Mouse (Mus musculus) lung, adult 2 months (tissue): ENCODE results near the gene Prpf3. TPM values are rescaled to one million over a fixed set of nuclear protein-coding genes. Genes with fewer than 3 reads are reported as not detected.
A peak's percentile ranks its signal among the peaks of the same experiment; 100 is the strongest.

ENCODE experiments used
- DNase-seq: peaks from one replicate; pipeline ENCODE4 v3.0.0; 2022
- H3K4me1 ChIP-seq: fragments of 200-500 bp; 2 replicates; pipeline ENCODE4 v1.6.1; 2011; ENCODE audit warnings: low read length; ENCODE audit not compliant: control insufficient read depth, insufficient read depth
- H3K4me3 ChIP-seq: fragments of 200-500 bp; replicated peaks from 2 replicates; pipeline ENCODE3; 2011; ENCODE audit warnings: low read depth, mild to moderate bottlenecking, control low read depth, low read length; ENCODE audit errors: extremely low read depth
- CTCF ChIP-seq: fragments of 200-500 bp; IDR thresholded peaks from 2 replicates; pipeline ENCODE4 v1.5.1; 2011; ENCODE audit warnings: mild to moderate bottlenecking, low read length, control low read depth; ENCODE audit not compliant: insufficient read depth
- POLR2A ChIP-seq: fragments of 200-500 bp; IDR thresholded peaks from 2 replicates; pipeline ENCODE4 v1.6.1; 2011; ENCODE audit warnings: low read depth, mild to moderate bottlenecking, control low read depth, low read length, borderline replicate concordance; ENCODE audit errors: extremely low read depth
- WGBS: fragments of 180-500 bp; shearing (Covaris S2); methylation state at CpG from one replicate; pipeline ENCODE4 v1.1.7; 2018; 5-methylcytosine and 5-hydroxymethylcytosine counted together
- polyA plus RNA-seq: library from polyadenylated mRNA; depleted of rRNA; stranded (reverse); fragments of >200 nt; gene quantifications from 2 replicates; pipeline ENCODE4 v1.2.3, GENCODE M21; 2012

The Prpf3 gene
- polyA plus RNA-seq, 1 experiment = 13.2 TPM

- TF ChIP-seq CTCF = peak; percentile 57
- no peak for TF ChIP-seq POLR2A
- peak; percentile 57 for DNase-seq
- H3K4me1 ChIP-seq = peaks cover 3% of the 10 kb centered on the region; the same call in 1 of the 2 replicates
- 2% methylated on average over 24 of the region's 24 CpGs for WGBS
- H3K4me3 ChIP-seq = peak overlapping the region; percentile 61
Measured at GRCm38 (mm10) chr3:95882816-95883425, 27.2 kb upstream of the Prpf3 start.

DNA sequence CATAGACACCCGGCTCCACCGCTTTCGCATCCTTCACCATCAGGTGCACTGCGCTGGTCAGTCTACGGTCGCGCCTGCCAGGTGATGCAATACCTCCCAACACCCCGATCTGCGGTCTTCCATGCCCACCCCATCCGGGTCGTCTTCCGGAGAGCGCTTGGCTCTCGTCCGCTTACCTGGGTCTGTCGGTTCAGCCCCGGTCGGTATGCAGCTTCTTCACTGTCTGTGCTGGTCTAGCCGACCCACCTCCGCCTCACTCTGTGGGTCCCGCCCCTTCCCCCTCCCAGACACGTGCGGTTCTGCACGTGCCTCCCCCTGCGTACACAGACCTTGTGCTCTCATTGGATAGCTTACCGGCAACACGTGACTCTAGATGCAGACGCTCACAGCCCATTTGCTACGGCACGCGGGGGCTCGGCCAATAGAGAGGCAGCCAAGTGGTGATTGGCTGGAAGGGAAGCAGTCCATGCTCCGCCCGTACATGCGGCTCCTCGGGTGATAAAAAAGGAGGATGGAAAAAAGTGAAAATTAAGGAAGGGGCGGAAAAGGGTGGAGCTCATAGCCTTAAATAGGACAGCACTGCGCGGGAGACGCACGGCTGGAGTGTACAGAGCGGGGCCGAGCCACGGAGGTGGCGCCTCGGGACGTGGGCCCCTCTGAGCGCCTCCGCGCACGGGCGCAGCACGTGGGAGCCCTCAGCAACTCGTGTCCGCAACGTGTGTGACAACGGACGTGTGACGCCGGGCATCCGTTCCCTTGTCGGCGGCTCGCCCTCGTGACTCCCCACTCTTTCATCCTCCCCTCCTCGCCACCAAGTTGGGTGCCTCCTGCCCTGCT, 26.5 kb upstream of the Prpf3 start, which contains the start of gene Ciart:
TSS of gene Ciart (minus strand) at position 273 of the 837 bp plus-strand sequence.
- TF ChIP-seq POLR2A = peak; percentile 81
- no peak for TF ChIP-seq CTCF
- under 1% methylated on average over 66 of the region's 66 CpGs for WGBS
- peak; percentile 87 for DNase-seq
- Histone ChIP-seq H3K4me1 (peaks cover 3% of the 10 kb centered on the region; the same call in 1 of the 2 replicates), H3K4me3 (peak within 1 kb of the TSS; percentile 73)

DNA sequence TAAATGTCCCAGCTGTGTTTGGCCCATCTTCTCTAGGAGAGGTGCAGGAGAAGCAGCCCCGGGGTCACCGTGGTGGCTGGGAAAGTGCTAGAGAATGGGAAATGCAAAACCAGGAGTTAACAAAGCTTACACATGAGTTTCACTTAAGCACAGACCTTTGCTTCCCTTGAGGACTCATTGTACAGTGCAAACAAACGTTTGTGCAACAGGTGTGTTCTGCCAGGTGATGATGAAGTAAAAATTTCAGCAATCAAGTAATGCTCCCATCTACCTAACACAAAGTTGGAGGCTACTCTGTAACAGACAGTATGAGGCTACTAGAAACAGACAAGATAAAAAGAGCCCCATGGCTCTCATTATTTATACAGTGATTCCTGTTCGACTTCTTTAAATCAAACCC, 23.4 kb upstream of the Prpf3 start:
- DNase-seq = no peak
- 69% methylated on average over 4 of the region's 4 CpGs for WGBS
- Histone ChIP-seq H3K4me3 (no peak overlapping the region), H3K4me1 (0 out of 2 replicates have a peak, but pooled peaks cover 3% of the 10 kb centered on the region)
- TF ChIP-seq POLR2A = no peak
- TF ChIP-seq CTCF = no peak

- Histone ChIP-seq H3K4me1 (peaks cover 3% of the 10 kb centered on the region), H3K4me3 (peak overlapping the region; percentile 60)
- DNase-seq = no peak
- WGBS = 63% methylated on average over 7 of the region's 7 CpGs
- no peak for TF ChIP-seq POLR2A
- TF ChIP-seq CTCF = no peak
Measured at GRCm38 (mm10) chr3:95872048-95872447, 16.4 kb upstream of the Prpf3 start.

DNA sequence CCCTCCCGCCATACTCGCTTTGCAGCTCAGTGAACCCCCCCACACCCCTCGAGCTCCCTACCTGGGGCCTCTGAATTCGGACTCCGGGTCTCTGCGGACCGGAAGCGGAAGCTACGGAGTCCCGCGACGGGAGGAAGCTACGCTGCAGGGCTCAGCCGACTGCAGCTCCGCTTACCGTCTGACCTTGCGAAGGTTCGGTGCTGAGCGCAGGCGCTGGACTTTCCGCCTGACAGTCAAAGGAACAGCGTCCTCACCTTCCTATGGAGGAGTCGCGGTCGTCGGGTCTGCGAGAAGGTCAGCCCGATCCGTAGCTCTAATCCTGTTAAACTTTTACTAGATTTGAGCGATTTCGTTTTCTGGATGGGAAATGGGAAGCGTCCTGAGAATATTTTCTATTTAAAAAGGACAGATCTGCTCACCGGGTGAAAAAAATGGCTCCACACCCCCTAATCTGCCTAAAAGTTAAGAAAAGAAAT, 15.7 kb upstream of the Prpf3 start, which contains the start of gene Mrps21:
TSS of gene Mrps21 (minus strand) at position 128 of the 476 bp plus-strand sequence.
- TF ChIP-seq POLR2A = peak; percentile 92; the same call in 1 of the 2 replicates
- no peak for TF ChIP-seq CTCF
- peak; percentile 83 for DNase-seq
- peak within 1 kb of the TSS; percentile 74 for H3K4me3 ChIP-seq
- H3K4me1 ChIP-seq = peaks cover 3% of the 10 kb centered on the region
- under 1% methylated on average over 33 of the region's 33 CpGs for WGBS

DNA sequence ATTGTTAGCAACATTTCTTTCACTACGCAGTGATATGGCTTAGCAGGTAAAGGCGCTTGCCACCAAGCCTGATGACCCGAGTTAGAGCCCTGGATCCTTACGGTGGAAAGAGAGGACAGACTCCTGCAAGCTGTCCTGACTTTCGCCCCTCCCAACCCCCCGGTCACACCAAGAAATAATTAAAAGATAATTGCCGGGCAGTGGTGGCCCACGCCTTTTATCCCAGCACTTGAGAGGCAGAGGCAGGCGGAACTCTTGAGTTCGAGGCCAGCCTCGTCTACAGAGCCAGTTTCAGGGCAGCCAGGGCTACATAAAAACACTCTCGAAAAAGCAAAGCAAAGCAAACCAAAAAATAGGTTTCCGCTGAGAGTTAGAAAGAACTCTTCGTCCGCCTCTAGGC, 15.3 kb upstream of the Prpf3 start:
- 5% methylated on average over 15 of the region's 15 CpGs for WGBS
- Histone ChIP-seq H3K4me3 (peak overlapping the region; percentile 74), H3K4me1 (peaks cover 3% of the 10 kb centered on the region)
- TF ChIP-seq POLR2A (no peak), CTCF (no peak)
- DNase-seq = no peak

DNA sequence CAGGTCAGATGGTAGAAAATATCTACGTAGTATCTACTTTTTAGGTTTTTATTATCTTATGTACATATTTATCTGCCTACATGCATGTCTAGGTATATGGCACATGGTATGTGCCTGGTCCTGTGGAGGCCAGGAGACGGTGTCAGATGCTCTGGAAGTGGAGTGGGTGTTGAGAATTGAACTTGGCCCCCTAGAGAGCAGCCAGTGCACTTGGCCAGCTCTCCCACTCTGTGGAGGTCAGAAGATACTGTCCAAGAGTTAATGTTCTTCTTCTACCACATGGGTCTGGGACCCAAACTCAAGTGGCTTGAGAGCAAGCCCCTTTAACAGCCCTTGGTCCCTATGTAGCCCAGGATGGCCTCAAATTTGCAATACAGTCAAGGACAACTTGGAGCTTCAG, 11.7 kb upstream of the Prpf3 start:
- 86% methylated on average over 2 of the region's 2 CpGs for WGBS
- Histone ChIP-seq H3K4me3 (no peak overlapping the region), H3K4me1 (peaks cover 3% of the 10 kb centered on the region)
- DNase-seq = no peak
- TF ChIP-seq CTCF (no peak), POLR2A (no peak)

DNA sequence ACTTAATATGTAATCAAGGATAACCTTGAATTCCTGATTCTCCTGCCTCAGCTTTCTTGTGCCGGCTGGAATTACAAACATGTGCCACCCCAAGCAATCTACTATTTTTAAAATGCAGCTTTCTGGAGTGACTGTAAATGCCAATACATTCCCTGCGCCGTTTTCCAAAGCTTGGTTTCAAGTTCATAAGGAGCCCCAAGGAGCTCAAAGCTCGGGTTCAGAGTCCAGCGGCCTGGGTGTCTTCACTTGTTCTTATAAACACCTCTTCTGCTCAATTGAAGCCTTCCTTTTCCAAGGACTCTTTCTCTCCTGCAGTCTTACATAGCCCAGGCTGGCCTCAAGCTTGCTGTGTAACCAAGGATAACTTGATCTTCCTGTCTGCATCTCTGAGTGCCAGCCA, 10.4 kb upstream of the Prpf3 start:
- 83% methylated on average over 5 of the region's 5 CpGs for WGBS
- Histone ChIP-seq H3K4me3 (no peak overlapping the region), H3K4me1 (no peaks in the 10 kb centered on the region)
- DNase-seq = no peak
- TF ChIP-seq POLR2A (no peak), CTCF (no peak)

GRCm38 (mm10) chr3:95865571-95865970, 9.9 kb upstream of the Prpf3 start:
- Histone ChIP-seq H3K4me1 (no peaks in the 10 kb centered on the region), H3K4me3 (no peak overlapping the region)
- no peak for TF ChIP-seq CTCF
- no peak for TF ChIP-seq POLR2A
- 91% methylated on average over 20 of the region's 20 CpGs for WGBS
- DNase-seq = no peak
